Mouse (Mus musculus): ENCODE results near the gene Cox6b1. TPM values are rescaled to one million over a fixed set of nuclear protein-coding genes. Genes with fewer than 3 reads are reported as not detected.
A peak's percentile ranks its signal among the peaks of the same experiment; 100 is the strongest.

Gene Cox6b1
- polyA plus RNA-seq, 1 experiment from 2014 or later: 1,422 TPM

GRCm38 (mm10) chr7:30592772-30593423 is 33.1 kb downstream of the Cox6b1 start:
- H3K4me2 ChIP-seq (replicated peaks; ENCODE audit: low read depth): no peak overlapping the region
- H3K4me1 ChIP-seq (replicated peaks; ENCODE audit: control insufficient read depth, insufficient read depth): no peaks in the 10 kb centered on the region; the same call in 1 of the 2 replicates
- no peak for TF ChIP-seq CTCF (IDR thresholded peaks at IDR 0.05; ENCODE audit: low read depth)
- TF ChIP-seq EP300 (optimal IDR thresholded peaks at IDR 0.05): no peak
- no peak overlapping the region for H3K27ac ChIP-seq (replicated peaks)
- no peaks in the 10 kb centered on the region for H3K9me3 ChIP-seq (ENCODE audit: control insufficient read depth, low read length)
- no peaks in the 10 kb centered on the region for H3K36me3 ChIP-seq (ENCODE audit: control insufficient read depth, insufficient read depth, low read length)
- H3K27me3 ChIP-seq (ENCODE audit: control insufficient read depth, insufficient read depth, low read length): no peaks in the 10 kb centered on the region
- no peak overlapping the region for H3K9ac ChIP-seq (ENCODE audit: low read length)
- WGBS: 47% methylated on average over 5 of the region's 5 CpGs
- no peak overlapping the region for H3K4me3 ChIP-seq (ENCODE audit: low read depth, low read length)
- DNase-seq (ENCODE audit: low spot score) (no peak), ATAC-seq (ENCODE audit: low FRiP score, low TSS enrichment) (no peak)

- DNase-seq (ENCODE audit: low spot score) (no peak), ATAC-seq (ENCODE audit: low FRiP score, low TSS enrichment) (no peak)
- H3K27me3 ChIP-seq (ENCODE audit: control insufficient read depth, insufficient read depth, low read length): no peaks in the 10 kb centered on the region
- no peak overlapping the region for H3K27ac ChIP-seq (replicated peaks)
- TF ChIP-seq CTCF (IDR thresholded peaks at IDR 0.05; ENCODE audit: low read depth): no peak
- no peak for TF ChIP-seq EP300 (optimal IDR thresholded peaks at IDR 0.05)
- 80% methylated on average over 4 of the region's 4 CpGs for WGBS
- H3K4me2 ChIP-seq (replicated peaks; ENCODE audit: low read depth): no peak overlapping the region
- peaks cover 3% of the 10 kb centered on the region; the same call in 1 of the 2 replicates for H3K4me1 ChIP-seq (replicated peaks; ENCODE audit: control insufficient read depth, insufficient read depth)
- no peak overlapping the region for H3K9ac ChIP-seq (ENCODE audit: low read length)
- no peaks in the 10 kb centered on the region for H3K9me3 ChIP-seq (ENCODE audit: control insufficient read depth, low read length)
- no peak overlapping the region for H3K4me3 ChIP-seq (ENCODE audit: low read depth, low read length)
- H3K36me3 ChIP-seq (ENCODE audit: control insufficient read depth, insufficient read depth, low read length): no peaks in the 10 kb centered on the region
Observed at GRCm38 (mm10) chr7:30591605-30591951, 34.4 kb downstream of the Cox6b1 start.

GRCm38 (mm10) chr7:30590927-30591604 is 34.9 kb downstream of the Cox6b1 start:
- Histone ChIP-seq H3K4me2 (replicated peaks; ENCODE audit: low read depth) (no peak overlapping the region), H3K4me1 (replicated peaks; ENCODE audit: control insufficient read depth, insufficient read depth) (peaks cover 3% of the 10 kb centered on the region; the same call in 1 of the 2 replicates), H3K36me3 (ENCODE audit: control insufficient read depth, insufficient read depth, low read length) (no peaks in the 10 kb centered on the region), H3K9ac (ENCODE audit: low read length) (no peak overlapping the region), H3K4me3 (ENCODE audit: low read depth, low read length) (no peak overlapping the region), H3K27me3 (ENCODE audit: control insufficient read depth, insufficient read depth, low read length) (no peaks in the 10 kb centered on the region), H3K27ac (replicated peaks) (no peak overlapping the region), H3K9me3 (ENCODE audit: control insufficient read depth, low read length) (no peaks in the 10 kb centered on the region)
- no peak for TF ChIP-seq CTCF (IDR thresholded peaks at IDR 0.05; ENCODE audit: low read depth)
- no peak for TF ChIP-seq EP300 (optimal IDR thresholded peaks at IDR 0.05)
- no peak for DNase-seq (ENCODE audit: low spot score)
- WGBS: 92% methylated on average over 9 of the region's 9 CpGs
- ATAC-seq (ENCODE audit: low FRiP score, low TSS enrichment): no peak

- H3K4me1 ChIP-seq (replicated peaks; ENCODE audit: control insufficient read depth, insufficient read depth): peaks cover 3% of the 10 kb centered on the region; the same call in 1 of the 2 replicates
- no peaks in the 10 kb centered on the region for H3K27me3 ChIP-seq (ENCODE audit: control insufficient read depth, insufficient read depth, low read length)
- peak overlapping the region; percentile 62 for H3K9ac ChIP-seq (ENCODE audit: low read length)
- peak overlapping the region; percentile 90 for H3K4me2 ChIP-seq (replicated peaks; ENCODE audit: low read depth)
- DNase-seq (ENCODE audit: low spot score) (peak; percentile 89), ATAC-seq (ENCODE audit: low FRiP score, low TSS enrichment) (peak; percentile 50)
- H3K27ac ChIP-seq (replicated peaks): peak overlapping the region; percentile 93
- TF ChIP-seq EP300 (optimal IDR thresholded peaks at IDR 0.05) (no peak), CTCF (IDR thresholded peaks at IDR 0.05; ENCODE audit: low read depth) (peak; percentile 96)
- H3K9me3 ChIP-seq (ENCODE audit: control insufficient read depth, low read length): no peaks in the 10 kb centered on the region
- 19% methylated on average over 40 of the region's 40 CpGs for WGBS
- peaks cover 8% of the 10 kb centered on the region for H3K36me3 ChIP-seq (ENCODE audit: control insufficient read depth, insufficient read depth, low read length)
- peak overlapping the region; percentile 94 for H3K4me3 ChIP-seq (ENCODE audit: low read depth, low read length)
Observed at GRCm38 (mm10) chr7:30589435-30590301, 36.3 kb downstream of the Cox6b1 start.

- Histone ChIP-seq H3K4me1 (replicated peaks; ENCODE audit: control insufficient read depth, insufficient read depth) (peaks cover 3% of the 10 kb centered on the region; the same call in 1 of the 2 replicates), H3K4me2 (replicated peaks; ENCODE audit: low read depth) (peak within 1 kb of the TSS; percentile 90), H3K4me3 (ENCODE audit: low read depth, low read length) (peak within 1 kb of the TSS; percentile 94), H3K27ac (replicated peaks) (peak within 1 kb of the TSS; percentile 93), H3K27me3 (ENCODE audit: control insufficient read depth, insufficient read depth, low read length) (no peaks in the 10 kb centered on the region), H3K9ac (ENCODE audit: low read length) (peak within 1 kb of the TSS; percentile 98), H3K36me3 (ENCODE audit: control insufficient read depth, insufficient read depth, low read length) (peaks cover 14% of the 10 kb centered on the region), H3K9me3 (ENCODE audit: control insufficient read depth, low read length) (no peaks in the 10 kb centered on the region)
- ATAC-seq (ENCODE audit: low FRiP score, low TSS enrichment): peak; percentile 96
- TF ChIP-seq EP300 (optimal IDR thresholded peaks at IDR 0.05) (peak; percentile 81), CTCF (IDR thresholded peaks at IDR 0.05; ENCODE audit: low read depth) (no peak)
- under 1% methylated on average over 50 of the region's 68 CpGs for WGBS
- peak; percentile 99 for DNase-seq (ENCODE audit: low spot score)
Observed at GRCm38 (mm10) chr7:30588676-30589434, 37.1 kb downstream of the Cox6b1 start, which contains the start of gene Kmt2b. Kmt2b (minus strand) TSS chr7:30588726.

Measured in stomach, postnatal 0 days (tissue).